Mouse (Mus musculus): ENCODE measurements around the gene Rpl27a.

Gene Rpl27a

DNA sequence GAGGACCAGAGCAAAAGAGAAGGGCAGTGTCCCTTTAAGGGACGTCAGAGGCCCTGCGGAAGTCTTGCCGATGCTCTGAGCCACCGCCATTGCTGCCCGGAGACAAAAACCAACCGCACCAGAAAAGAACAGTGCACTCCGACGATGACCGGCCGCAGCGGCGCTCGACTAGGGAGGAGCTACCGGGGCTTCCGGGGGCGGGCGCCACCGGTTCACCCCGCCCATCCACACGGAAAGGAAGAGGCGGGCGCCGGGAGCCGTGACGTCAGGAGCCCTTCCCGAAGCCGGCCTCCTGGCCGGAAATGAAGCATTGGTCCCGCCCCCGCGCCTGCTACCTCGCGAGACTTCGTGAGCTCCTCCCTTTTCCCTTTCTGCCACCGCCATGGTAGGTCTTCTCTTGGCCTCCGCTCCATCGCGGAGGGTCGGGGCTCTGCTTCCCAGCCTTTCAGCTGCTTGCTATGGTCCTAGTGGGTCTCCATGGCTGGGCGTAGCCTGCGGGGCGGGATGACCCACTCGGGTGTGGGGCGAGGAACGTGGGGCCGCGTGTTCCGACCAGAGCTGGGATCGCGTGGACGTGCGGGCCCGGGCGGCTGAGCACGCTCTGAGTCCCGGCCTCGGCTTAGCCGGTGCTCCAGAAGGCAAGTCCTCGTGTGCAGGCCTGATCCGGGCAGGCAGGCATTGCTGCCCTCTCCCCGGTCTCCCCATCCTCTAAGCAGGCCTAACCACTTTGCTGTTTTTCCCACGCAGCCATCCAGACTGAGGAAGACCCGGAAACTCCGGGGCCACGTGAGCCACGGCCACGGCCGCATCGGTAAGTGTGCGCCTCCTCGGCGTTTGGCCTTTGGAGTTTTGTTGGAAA lies at the start of gene Rpl27a:
Gene Rpl27a, plus strand, starts transcription at position 310 of the 859 bp plus-strand sequence.
- DNase-seq = peak; percentile 100

DNA sequence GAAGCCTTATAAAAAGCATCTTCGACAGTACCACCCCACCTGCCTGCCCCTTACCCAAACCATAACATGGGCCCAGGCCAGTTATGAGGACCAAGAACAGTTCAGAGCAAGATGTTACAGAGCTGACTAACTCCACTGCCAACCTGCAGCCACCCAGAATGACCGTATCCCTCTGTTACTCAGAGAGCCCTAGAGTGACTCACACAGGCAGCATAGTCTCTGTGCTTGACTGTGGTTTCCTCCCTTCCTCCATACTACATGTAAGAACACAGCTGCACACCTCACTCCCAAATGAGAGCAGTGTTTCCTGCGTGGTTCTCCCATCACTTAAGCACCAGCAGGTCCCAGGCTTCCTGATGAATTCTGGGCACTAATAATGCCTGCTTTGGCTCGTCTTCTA lies 48.2 kb upstream of the Rpl27a start:
- no peak for DNase-seq

DNA sequence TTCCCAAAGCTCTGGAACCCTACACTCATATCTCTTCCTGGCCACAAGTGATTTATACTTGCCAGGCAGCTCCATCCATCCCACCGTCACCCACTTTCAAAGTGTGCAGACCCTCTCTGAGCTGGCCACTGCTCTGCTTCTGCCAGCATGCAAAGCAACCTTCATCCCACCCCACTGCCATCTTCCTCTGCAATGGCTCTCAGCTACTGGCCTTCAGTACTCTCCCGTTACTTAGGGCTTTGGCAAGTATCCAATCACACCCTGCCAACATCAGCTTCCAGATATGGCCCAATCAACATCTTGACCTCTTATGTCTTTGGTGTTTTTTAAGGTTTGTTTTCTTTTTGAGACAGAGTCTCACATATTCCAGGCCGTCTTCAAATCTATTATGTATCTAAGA lies 41.0 kb upstream of the Rpl27a start:
- no peak for DNase-seq

DNA sequence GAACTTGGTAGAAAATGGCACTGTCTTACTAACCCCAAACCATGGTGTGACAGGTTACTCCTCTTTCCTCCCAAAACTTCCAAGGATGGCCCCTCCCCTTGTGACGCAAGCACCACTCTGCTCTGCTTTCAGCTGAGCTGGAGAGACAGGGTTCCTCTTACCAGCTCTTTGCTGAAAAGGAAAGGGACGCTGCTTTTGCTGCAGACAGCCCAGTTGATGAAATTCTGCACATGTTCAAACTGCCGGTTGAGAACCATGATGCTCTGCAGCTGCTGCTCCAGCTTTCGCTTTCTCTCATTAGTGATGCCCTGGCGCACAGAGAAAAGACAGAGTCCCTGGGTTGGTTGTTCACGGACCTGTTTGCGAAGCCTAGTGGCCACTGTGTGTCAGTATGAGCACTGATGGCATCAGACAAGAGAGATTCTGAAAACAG lies 38.2 kb upstream of the Rpl27a start:
- DNase-seq = peak; percentile 59 to 70

DNA sequence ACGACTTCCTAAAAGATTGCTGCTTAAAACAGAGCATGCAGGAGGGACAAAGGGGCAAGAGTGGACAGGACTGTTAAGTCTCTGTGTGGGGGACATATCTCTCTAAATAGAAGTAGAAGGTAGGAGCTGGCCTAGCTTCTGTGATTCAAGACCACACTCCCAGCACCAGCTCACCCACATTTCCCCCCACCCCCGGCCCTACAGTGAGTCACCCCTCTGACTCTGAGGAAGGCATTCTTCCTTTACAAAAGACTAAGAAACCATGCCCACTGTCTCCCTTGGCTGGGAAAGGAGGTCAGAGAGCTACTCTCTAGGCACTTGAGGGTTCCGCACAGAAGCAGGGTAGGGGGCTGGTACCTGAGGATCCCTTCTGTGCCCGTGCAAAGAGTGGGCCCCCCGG lies 34.7 kb upstream of the Rpl27a start:
- no peak for DNase-seq

DNA sequence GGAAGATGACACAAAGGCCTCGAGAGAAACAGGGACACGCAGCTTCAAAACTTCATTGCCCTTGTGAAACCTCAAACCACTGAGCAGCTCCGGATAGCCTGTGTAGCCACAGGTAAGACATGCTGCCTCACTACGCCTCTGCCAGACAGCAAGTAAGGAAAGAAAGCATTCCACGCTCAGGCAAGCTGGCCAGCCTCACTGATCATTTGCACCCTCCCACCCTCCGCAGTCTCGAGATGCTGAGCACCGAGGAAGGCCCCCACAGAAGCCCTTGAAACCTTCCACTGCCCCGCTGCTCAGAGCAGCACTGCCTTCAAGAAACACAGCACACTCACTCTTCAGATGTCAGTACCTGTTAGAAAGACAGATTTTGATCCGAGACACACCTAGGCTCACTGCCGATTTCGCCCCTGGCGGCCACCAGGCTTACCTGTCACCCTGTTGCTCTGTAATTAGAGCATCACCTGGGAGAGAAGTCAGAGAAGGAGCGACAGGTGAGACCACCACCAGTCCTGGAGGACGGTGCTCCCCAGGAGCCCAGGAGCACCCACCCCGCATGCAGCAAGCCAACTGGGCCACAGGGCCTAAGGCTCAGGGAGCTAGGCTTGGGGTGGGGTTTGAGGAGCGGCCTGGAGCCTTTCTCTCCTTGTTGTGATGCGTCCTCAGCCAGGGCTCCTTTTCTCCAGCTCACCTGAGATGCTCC lies 26.2 kb upstream of the Rpl27a start:
- no peak for DNase-seq

DNA sequence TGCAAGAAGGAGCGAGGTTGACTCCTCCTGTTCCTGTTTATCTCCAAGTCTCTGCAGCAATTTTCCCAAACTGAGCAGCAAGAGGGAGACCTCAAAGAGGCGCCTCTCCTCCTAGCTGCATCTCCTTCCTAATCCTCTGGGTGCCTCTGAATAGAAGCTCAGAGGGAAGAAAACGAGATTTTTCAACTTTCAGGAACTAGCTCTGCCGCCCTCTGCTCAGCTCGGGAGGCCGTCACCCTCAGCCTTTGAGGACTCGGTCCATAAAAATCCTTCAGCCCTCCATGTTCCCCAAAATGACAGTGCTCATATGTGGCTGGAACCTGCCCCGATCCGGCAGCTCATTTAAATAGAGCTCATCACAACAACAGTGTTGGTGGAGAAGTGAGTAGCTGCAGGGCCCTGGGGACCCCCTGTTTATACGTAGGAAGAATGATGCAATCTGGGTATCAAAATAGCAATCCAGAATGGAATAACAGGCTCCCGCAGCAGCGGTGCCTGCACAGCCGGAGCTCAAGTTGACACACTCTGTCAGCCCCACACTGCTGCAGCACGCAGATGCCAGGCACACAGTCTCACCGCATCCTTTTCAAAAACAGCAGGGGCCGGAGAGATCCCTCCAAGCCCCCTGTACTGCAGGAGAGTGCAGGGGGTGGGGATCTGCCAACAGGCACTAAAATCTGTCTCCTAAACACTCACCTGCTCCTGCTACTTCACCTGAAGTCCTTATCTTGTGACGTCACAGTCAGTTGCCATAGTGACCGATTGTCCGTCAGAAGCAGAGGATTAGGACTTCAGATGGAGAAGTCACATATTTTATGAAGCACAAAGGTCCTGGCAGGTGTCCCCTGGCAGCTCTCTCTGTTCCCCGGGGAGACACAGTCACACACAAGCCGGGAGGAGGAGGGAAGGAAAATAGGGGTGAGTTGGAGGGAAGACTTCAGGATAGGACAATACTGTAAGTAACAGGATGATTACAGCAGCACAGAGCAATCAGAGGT lies 25.3 kb upstream of the Rpl27a start:
- DNase-seq = peak; percentile 58 to 60

DNA sequence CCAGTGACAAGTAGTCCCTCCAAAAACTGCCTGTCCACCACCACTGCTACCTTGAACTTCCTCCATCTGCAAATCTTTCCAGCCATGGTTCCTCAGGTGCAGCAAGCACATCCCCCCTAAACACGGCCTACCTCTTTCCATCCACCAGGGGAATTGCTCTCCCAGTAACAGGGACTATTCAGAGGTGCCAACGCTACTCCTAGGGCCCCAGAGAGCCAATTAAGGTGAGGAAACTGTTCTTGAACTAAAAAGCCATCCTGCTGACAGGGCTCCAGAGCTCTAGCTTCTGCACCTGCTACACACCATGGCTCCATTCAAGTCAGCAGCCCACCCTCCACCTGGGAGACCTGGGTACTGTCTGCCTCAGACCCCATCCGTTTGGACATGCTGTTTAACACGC lies 21.4 kb upstream of the Rpl27a start:
- no peak for DNase-seq

DNA sequence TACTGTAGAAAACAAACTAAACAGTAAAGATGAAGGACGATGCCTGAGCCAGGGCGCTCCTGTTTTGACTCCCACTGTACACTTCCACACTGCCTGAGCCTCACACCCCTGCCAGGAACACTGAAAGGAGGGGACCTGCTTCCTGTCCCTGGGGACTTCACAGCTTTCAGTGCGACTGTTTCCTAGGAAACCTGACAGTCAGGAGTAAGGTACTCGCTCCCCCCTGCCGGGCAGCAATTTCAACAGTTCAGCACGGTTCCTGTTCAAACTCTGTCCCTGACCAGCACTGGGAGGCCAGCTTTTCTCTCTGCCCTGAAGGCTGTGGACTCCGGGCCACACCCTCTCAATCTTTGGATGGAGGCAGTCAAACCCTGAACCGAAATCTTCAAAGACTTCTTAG lies 11.8 kb upstream of the Rpl27a start:
- peak in 1 of 2 experiments; percentile 45 for DNase-seq

DNA sequence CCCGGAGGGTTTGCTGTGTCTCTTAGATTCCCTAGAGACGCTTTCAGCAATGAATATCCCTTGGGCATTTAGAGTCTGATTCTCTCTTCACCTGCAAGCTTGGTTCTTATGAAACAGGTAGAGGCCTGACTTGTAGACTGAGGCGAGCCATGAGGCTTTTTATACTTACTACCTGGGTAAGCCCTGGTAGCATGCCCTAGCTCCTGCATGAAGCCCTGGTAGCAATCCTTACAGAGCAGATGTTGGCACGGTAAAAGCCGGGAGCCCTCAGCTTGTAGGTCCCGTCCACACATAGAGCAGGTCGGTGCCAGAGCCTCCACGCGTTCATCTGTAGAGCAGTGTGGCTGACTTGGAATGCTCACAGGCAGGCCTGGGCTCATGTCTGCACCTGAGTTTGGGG lies 11.4 kb upstream of the Rpl27a start:
- DNase-seq = no peak

DNA sequence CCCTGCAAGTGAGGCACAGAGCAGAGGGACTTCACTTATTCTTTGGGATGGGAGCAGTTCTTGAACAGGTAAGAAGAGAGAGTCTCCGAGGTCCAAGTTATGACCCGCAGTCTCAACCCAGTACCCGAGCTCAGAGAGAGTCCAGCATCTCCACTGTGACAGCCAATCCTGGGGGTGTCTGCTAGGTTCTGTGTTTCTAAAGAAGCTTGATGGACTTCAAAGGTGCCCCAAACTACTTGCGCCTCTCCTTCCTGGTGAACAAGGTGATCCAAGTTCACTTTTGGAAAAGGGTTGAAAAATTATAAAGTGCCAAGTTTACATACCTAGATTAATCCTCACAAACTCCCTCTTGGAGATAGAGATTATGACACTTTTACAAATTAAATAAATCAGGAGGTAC lies 10.9 kb upstream of the Rpl27a start, which contains the start of gene Trim66:
Gene Trim66, minus strand, starts transcription at position 101 of the 400 bp plus-strand sequence.
- DNase-seq = no peak

DNA sequence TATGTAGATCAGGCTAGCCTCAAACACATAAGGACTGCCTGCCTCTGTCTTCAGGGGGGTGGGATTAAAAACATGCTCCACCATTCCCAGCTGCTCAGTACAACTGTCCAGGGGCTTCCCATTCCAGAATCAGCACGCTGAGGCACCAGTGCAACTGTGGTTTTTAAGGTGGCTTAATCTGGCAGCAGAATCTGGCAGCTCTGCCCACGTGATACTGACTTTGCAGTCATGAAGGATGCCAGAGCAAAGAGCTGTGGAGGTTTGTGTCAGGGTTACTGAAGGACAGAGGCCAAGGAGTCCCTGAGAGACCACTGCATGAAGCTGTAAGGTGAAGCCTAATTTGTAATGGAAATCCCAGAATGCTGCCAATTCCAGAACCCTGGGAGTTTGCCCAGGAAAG lies 8.1 kb upstream of the Rpl27a start:
- DNase-seq = no peak

DNA sequence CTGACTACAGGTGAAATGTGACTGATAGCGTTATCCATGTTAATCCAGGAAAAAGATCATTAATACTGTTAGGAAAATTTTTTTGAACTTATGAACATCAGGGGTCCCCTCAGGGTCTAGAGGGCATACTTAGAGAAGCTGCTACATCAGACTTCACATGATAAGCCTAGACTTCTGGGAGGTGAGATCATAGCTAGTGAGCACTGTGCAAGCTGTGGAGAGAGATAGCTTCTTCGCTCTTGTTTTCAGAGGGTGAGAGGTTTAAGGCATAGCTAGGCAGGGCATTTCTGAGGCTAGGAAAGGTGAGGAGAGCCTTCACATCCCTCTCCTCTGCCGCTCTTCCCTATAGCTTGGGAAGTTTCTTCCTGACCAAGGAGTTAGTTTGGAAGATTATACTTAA lies 7.1 kb upstream of the Rpl27a start:
- DNase-seq = no peak

DNA sequence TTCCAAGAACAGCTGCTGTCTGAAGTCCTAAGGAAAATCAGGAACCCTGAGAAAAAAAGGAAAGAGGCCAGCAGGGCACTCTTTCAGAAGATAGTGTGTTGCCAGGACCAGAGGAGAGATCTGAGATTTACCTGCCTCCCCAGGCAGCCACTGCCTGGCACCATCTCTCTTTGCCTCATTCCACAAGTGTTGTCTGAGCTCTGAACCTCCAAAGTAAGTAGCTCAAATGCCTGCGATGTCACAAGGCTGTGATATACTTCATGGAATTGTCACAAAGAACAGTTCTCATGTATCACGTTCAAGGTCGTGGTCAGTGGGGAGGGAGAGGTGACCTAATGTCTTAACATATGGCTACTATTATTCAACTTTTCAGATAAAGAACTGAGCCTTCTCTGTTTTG lies 2.4 kb upstream of the Rpl27a start:
- DNase-seq = no peak

DNA sequence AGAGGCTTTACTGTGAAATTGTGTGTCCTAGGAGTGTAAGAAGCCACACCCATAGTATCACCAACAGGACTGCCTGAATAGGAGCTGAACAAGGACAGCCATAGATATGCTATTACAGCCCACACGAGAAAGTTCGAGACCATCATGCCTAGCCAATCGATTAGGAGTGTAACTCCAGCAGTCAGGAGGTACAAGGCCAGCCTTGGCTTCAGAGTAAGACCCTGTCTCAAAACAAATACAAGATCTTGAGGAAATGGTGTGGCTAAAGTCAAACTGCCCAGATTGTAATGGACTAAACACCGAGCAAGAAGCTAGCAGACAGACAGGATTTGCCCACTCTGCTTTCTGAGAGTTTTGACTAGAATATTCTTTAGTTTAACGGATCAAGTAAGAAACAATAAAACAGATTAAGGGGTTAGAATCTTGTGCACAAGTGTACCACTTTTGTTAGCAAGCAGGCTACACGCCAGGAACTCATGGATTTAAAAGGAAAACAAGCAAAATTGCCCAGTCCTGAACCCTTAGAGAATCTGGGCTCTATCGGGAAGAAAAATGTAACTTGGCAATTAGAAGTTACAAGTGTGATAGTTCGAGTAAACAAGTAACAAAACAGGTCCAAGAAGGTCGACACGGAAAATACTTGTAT lies 788 bp upstream of the Rpl27a start:
- peak in 1 of 2 experiments; percentile 38 for DNase-seq

DNA sequence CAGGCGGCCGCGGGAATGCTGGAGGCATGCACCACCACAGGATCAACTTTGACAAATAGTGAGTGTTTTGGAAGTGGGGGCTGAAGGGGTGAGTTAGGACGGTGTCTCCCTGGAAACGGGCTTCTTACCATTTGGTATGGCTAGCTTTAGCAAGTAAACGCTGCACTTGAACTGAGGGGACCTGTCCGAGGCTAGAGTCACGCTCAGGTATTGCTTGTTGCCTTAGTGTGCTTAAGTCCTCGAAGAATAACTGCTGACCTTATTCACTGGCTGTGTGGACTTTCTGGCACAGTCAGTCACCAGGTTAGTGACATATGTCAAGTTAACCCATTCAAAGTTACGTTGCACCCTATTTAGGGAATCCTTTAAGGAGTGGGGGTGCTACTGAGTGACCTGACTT lies 989 bp downstream of the Rpl27a start:
- no peak for DNase-seq

DNA sequence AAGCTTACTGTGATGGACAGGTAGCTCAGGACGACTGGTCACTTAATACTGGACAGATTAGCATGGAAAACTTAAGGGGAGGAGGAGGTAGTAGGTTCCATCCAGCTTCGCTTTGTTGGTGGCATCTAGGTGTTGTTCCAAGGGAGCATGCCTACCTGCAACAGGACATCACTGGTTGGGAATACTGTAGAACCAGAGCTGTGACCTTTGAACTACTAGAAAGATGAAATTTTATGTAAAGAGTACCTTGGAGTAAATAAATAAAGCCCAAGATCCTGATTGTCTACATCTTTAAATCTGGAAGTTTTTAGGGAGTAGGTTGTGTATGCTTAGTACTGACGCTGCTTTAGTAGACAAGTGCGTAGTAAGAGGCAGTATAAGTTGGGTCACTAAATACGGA lies 3.1 kb downstream of the Rpl27a start:
- no peak for DNase-seq

DNA sequence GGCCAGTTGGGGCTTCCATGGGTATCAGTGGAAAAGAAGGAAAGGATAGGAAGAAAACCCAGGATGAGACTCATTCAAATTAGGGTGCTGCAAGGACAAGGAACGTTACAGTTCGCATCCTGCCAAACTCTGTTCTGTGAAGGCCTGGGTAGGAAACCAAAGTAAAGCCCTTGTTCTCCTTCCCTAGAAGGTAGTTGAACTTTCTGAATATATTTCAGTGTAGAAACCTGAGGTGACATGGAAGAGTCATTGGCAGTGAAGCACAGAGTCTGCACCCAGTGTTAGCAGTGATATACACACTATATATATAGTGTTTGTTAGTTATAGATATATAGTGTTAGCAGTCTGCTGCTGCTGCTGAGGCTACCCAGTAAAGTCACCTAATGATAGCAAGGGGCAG lies 4.4 kb downstream of the Rpl27a start:
- DNase-seq = no peak

DNA sequence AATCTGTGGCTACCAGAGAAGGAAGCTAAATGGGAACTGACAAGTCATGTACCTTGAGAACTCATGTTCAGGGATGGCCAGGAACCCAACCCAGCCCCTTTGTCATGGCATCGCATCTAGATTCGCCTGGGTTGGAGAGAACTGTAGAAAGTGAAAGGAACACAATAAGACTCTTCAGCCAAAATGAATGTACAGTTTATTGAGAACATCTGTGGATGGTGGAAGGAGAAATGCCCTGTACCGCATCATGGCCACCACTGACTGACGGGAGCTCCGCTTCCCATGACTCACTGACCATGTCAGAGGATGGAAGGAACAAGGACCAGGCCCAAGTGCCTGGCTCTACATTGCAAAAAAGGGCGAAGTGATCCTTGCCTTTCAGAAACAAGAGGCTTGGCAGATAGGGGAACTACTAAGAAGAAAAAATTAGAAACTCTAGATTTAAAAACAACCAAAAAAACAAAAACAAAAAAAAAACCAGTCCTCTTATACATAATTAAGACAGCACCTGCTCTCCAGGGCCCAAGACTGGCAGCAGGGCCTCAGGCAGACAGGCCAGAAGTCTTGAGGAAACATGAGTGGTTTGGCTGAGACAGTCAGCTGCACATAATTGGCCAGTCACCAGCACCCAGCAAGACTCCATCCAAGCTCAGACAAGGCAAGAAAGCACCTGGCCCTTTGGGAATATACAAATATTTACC lies 4.9 kb downstream of the Rpl27a start:
- DNase-seq = peak; percentile 57 to 66

DNA sequence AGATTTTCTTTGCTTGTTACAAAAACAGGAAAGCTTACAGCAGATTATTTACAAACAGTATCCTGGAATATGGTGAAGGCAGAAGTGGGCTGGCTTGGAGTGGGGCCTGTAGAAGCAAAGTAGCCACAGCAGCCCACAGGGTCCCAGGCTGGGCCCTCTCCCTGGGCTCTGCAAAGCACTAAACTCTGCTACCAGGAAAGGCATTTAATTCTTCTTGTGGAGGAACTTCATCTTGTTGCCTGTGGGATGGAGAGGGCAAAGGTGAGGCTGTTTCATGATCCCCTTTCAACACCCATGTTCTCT lies 5.4 kb downstream of the Rpl27a start:
- no peak for DNase-seq

DNA sequence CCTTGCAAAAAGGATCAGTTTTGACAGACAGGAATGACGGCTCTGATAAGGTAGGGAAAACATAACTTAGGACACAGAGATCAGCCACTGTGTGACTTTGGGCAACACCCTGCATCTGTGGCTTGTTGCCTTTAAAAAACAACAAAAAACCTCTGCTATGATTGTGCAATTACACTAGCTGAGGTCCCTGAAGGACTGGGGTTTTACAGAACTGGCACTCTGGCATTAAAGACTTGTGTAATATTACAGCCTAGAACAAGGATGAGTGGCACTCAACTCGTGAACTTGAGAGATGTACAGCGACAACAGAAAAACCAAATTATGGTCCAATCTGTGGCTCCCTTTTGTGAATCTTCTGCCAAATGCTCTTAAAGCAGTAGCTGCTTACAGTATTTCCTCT lies 5.8 kb downstream of the Rpl27a start:
- DNase-seq = no peak
